Mouse (Mus musculus): Measurements from ENCODE around the gene Snrnp200.
"Not testable (repeated sequence)": the region's sequence is repeated elsewhere in the genome, so short reads cannot be mapped to it uniquely, and the experiment has no call there.

Gene Snrnp200

DNA sequence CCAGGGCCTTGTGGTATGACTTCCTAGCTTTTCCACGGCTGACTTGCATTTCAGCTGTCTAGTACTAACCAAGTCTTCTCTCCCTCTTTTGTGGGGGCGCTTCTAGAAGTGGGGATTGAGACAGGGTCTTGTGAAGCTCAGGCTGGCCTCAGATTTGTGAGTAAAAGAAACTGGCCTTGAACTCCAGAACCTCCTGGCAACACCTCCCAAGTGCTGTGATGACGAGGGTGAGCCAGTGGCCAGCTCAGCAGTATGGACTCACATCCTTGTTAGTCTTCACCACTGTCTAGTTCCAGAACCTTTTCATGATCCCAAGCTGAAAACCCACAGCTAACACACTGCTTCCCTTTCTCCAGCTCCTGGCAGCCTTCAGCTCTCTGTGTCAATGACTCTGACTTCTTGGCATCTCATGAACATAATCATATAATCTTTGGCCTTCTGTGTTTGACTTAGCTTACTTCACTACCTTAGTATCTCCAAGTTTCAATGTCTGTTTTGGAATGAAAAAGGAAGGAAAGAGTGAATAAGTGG, 46.5 kb downstream of the Snrnp200 start:
- no peak for DNase-seq (ENCODE audit: low spot score)

DNA sequence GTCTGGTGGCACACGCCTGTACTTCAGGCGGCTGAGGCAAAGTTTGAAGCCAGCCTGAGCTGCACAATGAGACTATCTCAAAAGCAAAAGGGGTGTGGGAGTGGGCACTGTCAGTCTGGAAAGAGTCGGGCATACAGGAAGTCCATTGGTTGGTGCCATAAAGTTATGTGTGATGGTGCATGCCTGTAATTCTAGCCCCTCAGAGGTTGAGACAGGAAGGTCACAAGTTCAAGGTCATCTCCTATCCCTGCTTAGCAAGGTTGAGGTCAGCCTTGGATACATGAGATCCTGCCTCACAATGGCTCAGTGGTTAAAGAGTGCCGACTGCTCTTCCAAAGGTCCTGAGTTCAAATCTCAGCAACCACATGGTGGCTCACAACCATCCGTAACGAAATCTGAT, 47.1 kb downstream of the Snrnp200 start:
- no peak for DNase-seq (ENCODE audit: low spot score)

DNA sequence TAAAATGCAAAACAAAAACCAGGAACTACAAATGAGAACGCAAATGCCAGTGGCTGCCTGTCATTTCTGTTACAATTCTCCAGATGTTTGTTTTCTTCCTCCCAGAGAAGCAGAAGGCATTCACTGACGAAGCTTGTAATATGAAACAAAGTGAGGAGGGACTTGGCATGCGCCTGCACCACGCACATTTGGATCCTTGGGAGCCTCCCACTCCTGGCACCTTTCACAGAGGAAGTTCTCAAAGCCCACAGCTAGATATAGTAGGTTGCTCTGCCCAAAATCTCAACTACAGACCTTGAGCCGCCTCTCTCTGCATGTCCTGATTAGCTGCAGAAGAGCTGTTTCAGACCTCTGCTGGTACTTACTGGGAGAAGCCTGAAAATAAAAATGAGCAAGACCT, 51.2 kb downstream of the Snrnp200 start:
- DNase-seq (ENCODE audit: low spot score), result no peak

DNA sequence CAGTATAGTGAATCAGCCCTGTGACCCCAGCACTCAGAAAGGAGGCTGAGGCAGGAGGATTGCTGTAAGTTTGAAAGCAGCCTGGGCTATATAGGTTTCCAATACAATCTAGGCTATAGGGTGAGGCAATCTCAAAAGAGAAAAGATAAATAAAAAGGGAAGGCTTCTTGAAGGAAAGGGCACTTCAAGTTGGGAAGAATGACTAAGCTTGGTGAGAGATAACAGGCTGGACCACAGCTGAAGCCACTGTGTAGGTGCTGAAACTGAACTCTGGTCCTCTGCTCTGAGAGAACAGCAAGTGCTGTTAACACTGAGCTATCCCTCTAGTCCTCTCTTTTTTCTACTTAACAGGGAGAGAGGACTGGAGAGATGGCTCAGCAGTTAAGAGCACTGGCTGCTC, 54.3 kb downstream of the Snrnp200 start:
- no peak for DNase-seq (ENCODE audit: low spot score)

DNA sequence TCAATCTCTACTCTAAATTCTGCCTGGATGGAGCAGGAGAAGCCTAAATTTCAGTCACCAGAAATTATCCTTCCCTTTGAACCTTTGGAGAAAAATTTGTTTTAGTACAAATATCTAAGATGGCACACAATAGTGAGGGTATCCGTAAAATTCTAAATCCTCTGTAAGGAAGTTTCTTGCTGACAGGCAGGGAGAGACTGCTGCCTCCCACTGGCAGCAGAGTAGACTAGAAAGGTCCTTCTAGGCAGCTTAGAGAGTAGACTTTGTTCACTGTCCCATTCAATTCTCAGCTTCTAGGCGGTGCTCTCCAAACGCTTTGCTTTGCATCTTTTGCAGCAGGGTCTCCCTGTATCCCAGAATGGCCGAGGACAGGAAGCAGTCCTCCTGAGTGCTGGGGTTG, 59.7 kb downstream of the Snrnp200 start:
- no peak for DNase-seq (ENCODE audit: low spot score)

DNA sequence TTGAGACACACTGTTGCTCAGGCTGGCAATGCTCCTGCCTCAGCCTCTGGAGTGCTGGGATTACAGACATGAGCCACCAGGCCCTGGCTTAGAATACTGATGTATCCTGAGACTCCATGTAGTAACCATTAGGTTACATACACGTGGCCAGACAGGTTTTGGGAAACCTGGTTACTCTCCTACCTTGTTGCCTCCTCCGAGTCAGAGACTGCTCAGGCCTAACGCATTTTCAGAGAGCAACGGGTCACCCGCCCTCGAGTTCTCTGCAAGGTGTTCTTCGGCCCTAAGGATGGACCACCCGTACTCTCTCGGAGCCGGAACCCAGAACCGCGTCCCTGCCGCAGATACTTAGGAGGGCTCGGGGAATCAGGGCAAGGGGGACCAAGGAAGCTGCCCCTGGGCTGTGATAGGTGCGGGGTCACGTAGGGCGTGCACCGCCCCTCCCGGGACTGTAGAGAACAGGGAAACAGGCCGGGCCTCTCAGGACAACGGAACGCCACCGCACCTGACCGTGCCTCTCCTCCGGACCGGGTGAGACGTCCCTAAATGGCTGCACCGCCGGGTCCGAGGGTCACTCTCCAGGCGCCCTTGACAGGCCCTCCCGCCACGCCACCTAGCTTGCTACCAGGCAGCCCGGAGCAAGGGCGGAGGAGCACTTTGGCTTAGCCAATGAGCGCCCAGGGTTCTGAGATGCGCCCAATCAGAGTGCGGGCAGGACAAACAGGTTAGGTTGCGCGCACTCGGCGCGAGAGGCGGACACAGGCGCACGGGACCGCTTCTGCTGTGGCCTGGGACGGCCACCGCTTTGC, 61.5 kb downstream of the Snrnp200 start, which contains the start of gene Stard7:
Stard7 (plus strand) TSS at position 728 of the 809 bp plus-strand sequence.
- peak; percentile 90 for DNase-seq (ENCODE audit: low spot score)

DNA sequence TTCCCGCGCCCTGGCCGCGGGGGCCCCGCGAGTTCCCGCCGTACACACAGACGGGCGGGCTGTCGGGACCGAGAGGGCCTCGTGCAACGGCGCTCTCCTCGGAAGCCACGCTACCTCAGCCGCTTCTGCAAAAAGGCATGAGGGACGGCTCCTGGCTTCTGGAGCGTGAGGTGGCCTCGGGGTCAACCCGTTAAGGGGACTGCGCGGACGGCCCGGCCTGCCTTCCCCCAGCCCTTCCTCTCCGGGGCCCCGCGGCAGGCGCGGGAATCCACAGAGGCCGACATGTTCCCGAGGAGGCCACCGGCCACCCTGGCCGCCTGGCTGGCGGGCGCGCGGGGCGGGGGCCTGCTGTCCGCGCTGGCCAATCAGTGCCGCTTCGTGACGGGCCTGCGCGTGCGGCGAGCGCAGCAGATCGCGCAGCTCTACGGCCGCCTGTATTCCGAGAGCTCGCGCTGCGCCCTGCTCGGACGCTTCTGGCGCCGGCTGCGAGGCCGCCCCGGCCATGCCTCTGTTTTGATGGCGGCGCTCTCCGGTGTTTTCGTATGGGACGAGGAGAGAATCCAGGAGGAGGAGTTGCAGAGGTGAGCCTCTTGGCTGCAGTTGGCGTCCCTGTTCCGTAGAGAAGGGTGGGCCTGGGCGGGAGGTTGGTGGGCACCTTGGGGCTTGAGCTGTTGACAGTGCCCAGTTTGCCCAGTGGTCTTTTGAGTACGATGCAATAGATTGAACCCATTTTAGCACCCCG, 62.3 kb downstream of the Snrnp200 start:
- DNase-seq (ENCODE audit: low spot score), result peak; percentile 50

DNA sequence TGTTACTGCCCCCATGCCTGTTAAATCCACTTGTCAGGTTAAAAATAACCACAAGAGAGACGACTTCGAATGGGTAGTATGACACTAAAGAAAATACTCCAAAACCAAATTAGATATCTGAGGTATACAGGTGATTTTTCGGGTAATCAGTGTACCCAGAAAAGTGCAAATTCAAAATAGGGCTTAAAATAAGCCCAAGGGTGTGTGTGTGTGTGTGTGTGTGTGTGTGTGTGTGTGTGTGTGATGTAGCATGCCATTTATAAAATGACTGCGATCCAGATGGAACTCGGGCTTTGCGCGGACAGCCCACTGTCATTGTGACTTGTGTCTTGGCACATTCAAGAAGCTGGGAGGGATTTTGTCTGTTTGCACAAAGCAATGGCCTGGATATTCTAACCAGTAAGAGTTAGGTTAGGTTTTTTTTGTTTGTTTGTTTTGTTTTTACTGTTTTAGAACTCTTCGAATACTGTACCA, 62.9 kb downstream of the Snrnp200 start:
- no peak for DNase-seq (ENCODE audit: low spot score)

DNA sequence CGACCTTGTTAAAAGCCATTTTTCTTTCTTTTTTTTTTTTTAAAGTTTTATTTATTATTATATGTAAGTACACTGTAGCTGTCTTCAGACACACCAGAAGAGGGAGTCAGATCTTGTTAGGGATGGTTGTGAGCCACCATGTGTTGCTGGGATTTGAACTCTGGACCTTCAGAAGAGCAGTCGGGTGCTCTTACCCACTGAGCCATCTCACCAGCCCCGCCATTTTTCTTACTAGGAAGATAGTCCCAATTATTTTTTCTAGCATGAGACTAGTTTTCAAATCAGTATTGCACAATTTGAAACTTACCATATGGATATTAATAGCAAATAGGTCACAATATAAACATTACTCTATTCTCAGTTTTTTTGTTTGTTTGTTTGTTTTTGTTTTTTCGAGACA, 63.9 kb downstream of the Snrnp200 start:
- not testable (repeated sequence) for DNase-seq (ENCODE audit: low spot score)

DNA sequence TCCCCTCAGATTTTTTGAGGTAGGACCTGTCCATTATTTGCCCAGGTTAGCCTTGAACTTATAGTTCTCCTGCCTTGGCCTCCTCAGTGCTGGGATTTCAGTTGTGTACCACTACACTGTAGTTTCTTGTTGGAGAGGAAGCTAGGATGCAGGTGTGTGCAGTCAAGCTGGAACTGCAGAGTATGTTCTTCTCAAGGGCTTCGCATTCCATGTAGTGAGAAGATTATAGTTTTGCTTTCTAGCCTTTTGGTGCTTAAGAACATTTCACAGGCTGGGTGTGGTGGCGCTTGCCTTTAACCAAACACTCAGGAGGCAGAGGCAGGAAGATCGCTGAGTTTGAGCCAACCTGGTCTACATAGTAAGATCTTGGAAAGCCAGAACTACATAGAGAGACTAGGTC, 64.6 kb downstream of the Snrnp200 start:
- DNase-seq (ENCODE audit: low spot score), result no peak

DNA sequence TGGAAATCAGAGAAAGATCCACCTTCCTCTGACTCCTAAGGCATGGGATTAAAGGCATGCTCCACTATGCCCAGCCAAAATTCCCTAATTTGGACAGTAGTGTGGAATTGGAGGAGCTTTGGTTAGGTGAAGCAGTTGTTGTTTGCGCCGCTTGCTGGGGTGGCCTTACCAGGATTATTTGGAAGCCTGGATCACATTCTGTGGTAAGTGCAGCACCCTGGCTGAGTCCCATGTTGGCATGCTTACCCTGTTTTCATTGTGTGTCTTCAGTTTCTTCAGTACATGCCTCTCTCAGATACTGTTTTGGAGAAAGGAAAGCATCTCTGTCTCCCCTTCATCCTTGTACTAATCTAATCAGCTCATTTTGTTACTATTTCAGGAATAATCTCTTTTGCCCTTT, 66.4 kb downstream of the Snrnp200 start:
- DNase-seq (ENCODE audit: low spot score), result no peak

DNA sequence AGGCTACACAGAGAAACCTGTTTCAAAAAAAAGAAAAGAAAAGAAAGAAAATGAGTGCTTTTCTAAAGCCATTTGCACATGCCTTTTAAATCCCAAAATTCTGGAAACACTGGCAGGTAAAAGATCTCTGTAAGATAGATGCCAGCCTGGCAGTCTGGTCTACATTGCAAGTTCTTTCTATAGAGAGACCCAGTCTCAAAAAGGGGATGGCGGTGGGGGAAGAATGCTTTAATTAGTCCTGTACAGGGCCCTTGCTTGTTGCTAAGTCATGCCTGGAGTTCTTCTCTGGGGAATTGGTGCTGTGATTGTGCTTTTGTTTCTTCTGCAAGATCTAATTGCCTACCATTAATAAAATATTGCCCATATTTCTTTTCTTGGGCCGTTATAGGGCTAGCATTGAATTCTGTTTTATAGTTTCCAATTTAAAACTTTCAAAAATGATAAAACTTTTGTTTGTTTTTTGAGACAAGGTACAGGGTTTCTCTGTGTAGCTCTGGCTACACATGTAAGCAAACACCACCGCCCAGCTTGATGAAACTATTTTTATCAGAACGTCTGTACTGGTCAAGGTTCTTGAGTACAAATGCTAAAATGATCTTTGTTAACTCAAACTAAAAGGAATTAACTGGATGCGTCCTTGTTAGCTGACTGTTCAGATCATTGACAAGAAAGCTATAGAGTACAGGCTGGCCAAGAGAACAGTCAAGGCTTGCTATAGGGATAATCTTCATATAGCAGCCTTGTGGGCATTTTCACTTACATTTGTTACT, 67.5 kb downstream of the Snrnp200 start:
- DNase-seq (ENCODE audit: low spot score), result no peak

DNA sequence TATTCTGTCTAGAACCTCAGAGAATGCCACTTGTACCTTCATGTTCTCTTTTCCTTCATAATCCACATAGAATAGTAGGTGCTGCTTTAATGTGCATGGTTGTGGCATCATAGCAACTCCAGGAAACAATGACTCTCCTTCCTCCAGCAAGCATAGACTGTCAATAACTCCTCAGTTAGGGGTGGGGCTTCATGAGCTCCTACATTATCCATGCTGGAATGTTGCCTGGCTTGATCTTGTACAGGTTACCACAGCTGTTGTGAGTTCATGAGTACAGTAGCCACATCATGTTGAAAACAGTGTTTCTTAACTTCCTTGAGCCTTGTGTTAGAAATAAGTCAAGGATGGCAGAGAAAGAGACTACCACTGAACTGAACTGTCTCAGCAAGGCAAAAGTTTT, 70.0 kb downstream of the Snrnp200 start:
- DNase-seq (ENCODE audit: low spot score), result no peak

Data from layer of hippocampus, adult 9-10 months (tissue).